Mouse (Mus musculus) heart, adult 2 months (tissue): Measurements from ENCODE around the gene Aire.

Source experiments
- CTCF ChIP-seq: fragments of 200-600 bp; IDR thresholded peaks from 2 replicates; pipeline ENCODE4 v1.8.1; 2022; ENCODE audit warnings: antibody characterized with exemption, mild to moderate bottlenecking, moderate library complexity
- EP300 ChIP-seq: fragments of 200-500 bp; IDR thresholded peaks from 2 replicates; pipeline ENCODE4 v1.6.1; 2011; ENCODE audit warnings: low read depth, low read length, control low read depth; ENCODE audit not compliant: insufficient read depth

DNA sequence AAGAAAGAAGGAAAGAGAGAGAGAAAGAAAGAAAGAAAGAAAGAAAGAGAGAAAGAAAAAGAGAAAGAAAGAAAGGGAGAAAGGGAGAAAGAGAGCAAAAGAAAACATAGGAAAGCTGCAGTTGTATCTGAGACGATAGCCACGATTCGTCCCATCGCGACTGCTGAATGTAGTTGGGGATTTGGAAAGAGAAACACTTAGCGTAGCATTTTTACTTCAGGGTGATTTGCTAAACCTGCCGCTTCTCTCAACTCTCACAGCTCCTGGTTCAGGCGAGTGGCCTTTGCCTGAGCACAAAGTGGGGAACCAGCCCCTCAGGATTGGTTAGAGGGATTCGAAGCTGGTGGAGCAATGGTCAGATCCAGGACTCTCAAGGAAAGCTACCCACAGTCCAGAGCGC is 33.1 kb downstream of the Aire start:
- no peak for TF ChIP-seq CTCF
- TF ChIP-seq EP300: no peak
